In the genomic region with DNA sequence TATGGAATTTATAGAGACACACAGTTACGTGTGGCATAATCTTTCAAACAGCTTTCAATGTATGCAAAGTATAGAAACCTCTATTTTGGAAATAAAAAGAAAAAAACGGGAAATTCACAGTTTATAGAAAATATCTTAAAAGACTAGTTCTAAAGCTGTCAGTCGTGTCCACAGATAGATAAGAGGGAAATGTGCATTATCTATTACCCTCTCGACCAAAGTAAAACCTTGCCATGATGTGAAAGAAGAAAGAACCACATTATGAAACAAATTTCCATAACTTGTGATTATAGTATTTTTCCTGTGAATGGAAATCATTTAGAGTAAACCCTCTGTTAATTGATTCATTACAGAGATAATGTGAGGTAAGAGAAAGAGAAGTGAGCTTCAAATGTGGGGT, we compare ENCODE assay signal across 27 mouse cellular contexts.
"Had no signal": no experiment of that assay in that cellular context is flagged by ENCODE, and none has a peak within 500 bp of the region (broad histone marks: within the 10 kb centered on the region; RNA-seq: fewer than 3 reads in every experiment).

No protein-coding gene starts in this region.

- ATAC-seq: forebrain, embryonic 13.5 days; forebrain, embryonic 14.5 days; forebrain, embryonic 15.5 days; forebrain, embryonic 16.5 days; forebrain, postnatal 0 days had no signal

- H3K9ac ChIP-seq: embryonic facial prominence, embryonic 12.5 days; embryonic facial prominence, embryonic 13.5 days; embryonic facial prominence, embryonic 15.5 days; forebrain, embryonic 12.5 days; forebrain, embryonic 13.5 days; forebrain, embryonic 15.5 days; forebrain, postnatal 0 days had no signal

- H3K27me3 ChIP-seq: embryonic facial prominence, embryonic 12.5 days; embryonic facial prominence, embryonic 13.5 days; embryonic facial prominence, embryonic 15.5 days; forebrain, embryonic 12.5 days; forebrain, embryonic 13.5 days; forebrain, embryonic 15.5 days had no signal

- H3K36me3 ChIP-seq: embryonic facial prominence, embryonic 10.5 days; embryonic facial prominence, embryonic 12.5 days; embryonic facial prominence, embryonic 13.5 days; embryonic facial prominence, embryonic 15.5 days; forebrain, embryonic 10.5 days; forebrain, embryonic 12.5 days; forebrain, embryonic 15.5 days had no signal

- DNase-seq: cerebellum, adult 9-10 months; cerebellum, adult 9-11 months; cerebellum, postnatal 10 days; cerebellum, postnatal 14 days; cerebellum, postnatal 25 days; cerebellum, postnatal 36 days; embryo, embryonic 11 days; forebrain, postnatal 0 days; gastrocnemius, adult 2 months; gastrocnemius, postnatal 10 days; gastrocnemius, postnatal 14 days; gastrocnemius, postnatal 25 days; gastrocnemius, postnatal 36 days; heart, adult 11 months; heart, adult 18-20 months; heart, adult 2 months had no signal

- H3K27ac ChIP-seq: embryonic facial prominence, embryonic 10.5 days; embryonic facial prominence, embryonic 12.5 days; embryonic facial prominence, embryonic 13.5 days; embryonic facial prominence, embryonic 15.5 days; forebrain, embryonic 10.5 days; forebrain, embryonic 12.5 days; forebrain, embryonic 13.5 days; forebrain, embryonic 15.5 days; gastrocnemius, adult 2 months; heart, adult 2 months had no signal

- H3K4me3 ChIP-seq: embryonic facial prominence, embryonic 10.5 days; embryonic facial prominence, embryonic 12.5 days; embryonic facial prominence, embryonic 13.5 days; embryonic facial prominence, embryonic 15.5 days; erythroblast, embryonic 14.5 days; forebrain, embryonic 10.5 days; forebrain, embryonic 12.5 days; forebrain, embryonic 13.5 days; forebrain, embryonic 15.5 days; gastrocnemius, adult 2 months; heart, adult 2 months had no signal

- H3K4me1 ChIP-seq: embryonic facial prominence, embryonic 10.5 days; embryonic facial prominence, embryonic 12.5 days; embryonic facial prominence, embryonic 13.5 days; embryonic facial prominence, embryonic 15.5 days; forebrain, embryonic 10.5 days; forebrain, embryonic 12.5 days; forebrain, embryonic 13.5 days; forebrain, embryonic 15.5 days had no signal

- H3K9me3 ChIP-seq: embryonic facial prominence, embryonic 10.5 days; embryonic facial prominence, embryonic 12.5 days; embryonic facial prominence, embryonic 13.5 days; embryonic facial prominence, embryonic 15.5 days; forebrain, embryonic 10.5 days; forebrain, embryonic 12.5 days; forebrain, embryonic 13.5 days; forebrain, embryonic 15.5 days had no signal
